Comparison of ENCODE assay signal across 17 mouse cellular contexts in the genomic region with DNA sequence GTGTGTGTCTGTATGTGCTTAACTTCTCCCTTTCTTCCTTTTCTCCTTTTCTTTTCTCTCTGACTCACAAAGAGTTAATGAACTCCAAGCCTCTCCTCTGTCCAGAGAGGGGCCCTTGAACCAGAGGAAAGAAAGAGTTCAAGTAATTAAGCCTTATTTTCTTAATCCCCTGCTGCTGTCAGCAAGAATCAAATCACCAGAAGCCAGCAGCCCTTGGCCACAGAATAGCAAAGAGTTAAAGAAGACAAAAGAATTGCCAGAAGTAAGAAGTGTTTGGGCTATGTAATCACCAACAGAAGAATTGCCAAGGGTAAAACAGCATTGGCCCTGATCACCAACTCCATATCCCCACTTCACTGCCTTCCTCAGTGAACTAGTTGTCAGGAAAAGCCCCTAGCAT. TPM values are rescaled to one million over a fixed set of nuclear protein-coding genes. Genes with fewer than 3 reads are reported as not detected.
"Had no signal": no experiment of that assay in that cellular context is flagged by ENCODE, and none has a peak within 500 bp of the region (broad histone marks: within the 10 kb centered on the region; RNA-seq: fewer than 3 reads in every experiment).

No protein-coding gene starts in this region.

- H3K27ac ChIP-seq: kidney, postnatal 0 days; limb, embryonic 12.5 days; liver, embryonic 13.5 days; lung, embryonic 15.5 days; macrophage; midbrain, embryonic 12.5 days; stomach, embryonic 15.5 days had no signal

- ATAC-seq: liver, postnatal 0 days had no signal

- H3K9me3 ChIP-seq: limb, embryonic 12.5 days; liver, embryonic 13.5 days; lung, embryonic 15.5 days; midbrain, embryonic 12.5 days; stomach, embryonic 15.5 days had no signal

- H3K4me1 ChIP-seq: liver, embryonic 13.5 days; lung, embryonic 15.5 days; megakaryocyte, embryonic 14.5 days; stomach, embryonic 15.5 days had no signal

- H3K27me3 ChIP-seq: limb, embryonic 12.5 days; liver, embryonic 13.5 days; lung, embryonic 15.5 days; megakaryocyte, embryonic 14.5 days; midbrain, embryonic 12.5 days; stomach, embryonic 15.5 days had no signal

- H3K36me3 ChIP-seq: limb, embryonic 12.5 days; liver, embryonic 13.5 days; lung, embryonic 15.5 days; midbrain, embryonic 12.5 days; stomach, embryonic 15.5 days had no signal

- H3K9ac ChIP-seq: limb, embryonic 12.5 days; liver, embryonic 13.5 days; liver, postnatal 0 days; lung, embryonic 15.5 days; midbrain, embryonic 12.5 days; stomach, embryonic 15.5 days had no signal

- H3K4me2 ChIP-seq: limb, embryonic 12.5 days; liver, embryonic 13.5 days; lung, embryonic 15.5 days; midbrain, embryonic 12.5 days; stomach, embryonic 15.5 days had no signal

- DNase-seq: kidney, adult 8-10 months; kidney, postnatal 36 days; layer of hippocampus, adult 9-11 months; liver; liver, embryonic 13.5 days; liver, postnatal 0 days; lung, postnatal 14 days; right cerebral cortex, postnatal 4 days; spleen, adult 18-20 months; thymus, postnatal 4 days had no signal

- H3K4me3 ChIP-seq: limb, embryonic 12.5 days; liver, embryonic 13.5 days; lung, embryonic 15.5 days; megakaryocyte, embryonic 14.5 days; midbrain, embryonic 12.5 days; stomach, embryonic 15.5 days had no signal

RNA-seq across cellular contexts. Expression of gene Rasef, which starts 20.2 kb away (rescaled TPM):
- polyA plus RNA-seq: liver, embryonic 13.5 days; macrophage had no signal
